Mouse (Mus musculus) embryonic facial prominence, embryonic 14.5 days (tissue): ENCODE measurements around the gene Phc1. TPM values are rescaled to one million over a fixed set of nuclear protein-coding genes. Genes with fewer than 3 reads are reported as not detected.

Experiments used
- ATAC-seq: fragments of 200-750 bp; cut with Nextera tagmentation; 2 replicates; pipeline ENCODE4 v1.8.0; 2017; ENCODE audit warnings: low read depth, moderate number of reproducible peaks, moderate TSS enrichment
- DNase-seq: peaks from one replicate; pipeline ENCODE4 v3.0.0-alpha.2; 2015; ENCODE audit warnings: low spot score
- H3K27ac ChIP-seq: fragments of 300-500 bp; sonication (generic); replicated peaks from 2 replicates; pipeline ENCODE4 v1.5.1; 2014; ENCODE audit warnings: low read depth, mild to moderate bottlenecking, low read length, moderate library complexity
- H3K27me3 ChIP-seq: fragments of 300-500 bp; sonication (generic); replicated peaks from 2 replicates; pipeline ENCODE4 v1.6.1; 2014; ENCODE audit warnings: low read length; ENCODE audit not compliant: control insufficient read depth, insufficient read depth
- H3K36me3 ChIP-seq: fragments of 300-500 bp; sonication (generic); 2 replicates; pipeline ENCODE4 v1.6.1; 2014; ENCODE audit warnings: low read length, mixed read lengths; ENCODE audit not compliant: control insufficient read depth, insufficient read depth
- H3K4me1 ChIP-seq: fragments of 300-500 bp; sonication (generic); 2 replicates; pipeline ENCODE4 v1.6.1; 2014; ENCODE audit warnings: antibody characterized with exemption, low read length; ENCODE audit not compliant: control insufficient read depth, insufficient read depth
- H3K4me2 ChIP-seq: fragments of 300-500 bp; sonication (generic); 2 replicates; pipeline ENCODE4 v1.6.1; 2014; ENCODE audit warnings: low read depth, mild to moderate bottlenecking, low read length, moderate library complexity, mixed read lengths
- H3K4me3 ChIP-seq: fragments of 300-500 bp; sonication (generic); 2 replicates; pipeline ENCODE4 v1.5.1; 2014; ENCODE audit warnings: low read depth, mild to moderate bottlenecking, low read length
- H3K9ac ChIP-seq: fragments of 300-500 bp; sonication (generic); 2 replicates; pipeline ENCODE4 v1.6.1; 2014; ENCODE audit warnings: low read depth, mild to moderate bottlenecking, low read length, moderate library complexity, mixed read lengths
- H3K9me3 ChIP-seq: fragments of 300-500 bp; sonication (generic); 2 replicates; pipeline ENCODE4 v1.6.1; 2016; ENCODE audit warnings: low read length; ENCODE audit not compliant: control insufficient read depth
- WGBS: fragments of 180-500 bp; shearing (Covaris S2); extraction: QIAGEN DNeasy Blood & Tissue Kit; methylation state at CpG from one replicate; pipeline ENCODE4 v1.1.7; 2014; 5-methylcytosine and 5-hydroxymethylcytosine counted together
- polyA plus RNA-seq: library from polyadenylated mRNA; unstranded; fragments of >200 nt; fragmentation: Nextera tagmentation; extraction: Ambion mirVana; gene quantifications from 2 replicates; pipeline ENCODE4 v1.2.1, GENCODE M21; 2014

Gene Phc1
- polyA plus RNA-seq, 1 experiment from 2014 or later, result 20.8 TPM

- Histone ChIP-seq H3K27ac (no peak overlapping the region), H3K4me3 (no peak overlapping the region), H3K36me3 (peaks cover 83% of the 10 kb centered on the region), H3K27me3 (no peaks in the 10 kb centered on the region), H3K9ac (no peak overlapping the region), H3K4me1 (no peaks in the 10 kb centered on the region), H3K4me2 (no peak overlapping the region), H3K9me3 (no peaks in the 10 kb centered on the region)
- ATAC-seq (no peak), DNase-seq (no peak)
- 91% methylated on average over 6 of the region's 6 CpGs for WGBS
Measured at GRCm38 (mm10) chr6:122325361-122325975, 14.9 kb downstream of the Phc1 start.

- WGBS, result 89% methylated on average over 1 of the region's 1 CpGs
- H3K27me3 ChIP-seq, result no peaks in the 10 kb centered on the region
- no peak overlapping the region for H3K4me2 ChIP-seq
- H3K9ac ChIP-seq, result no peak overlapping the region
- H3K4me1 ChIP-seq, result no peaks in the 10 kb centered on the region
- ATAC-seq (no peak), DNase-seq (no peak)
- H3K9me3 ChIP-seq, result no peaks in the 10 kb centered on the region
- no peak overlapping the region for H3K27ac ChIP-seq
- H3K4me3 ChIP-seq, result no peak overlapping the region
- H3K36me3 ChIP-seq, result peaks cover 97% of the 10 kb centered on the region
Measured at GRCm38 (mm10) chr6:122318726-122319125, 21.6 kb downstream of the Phc1 start.

- peak overlapping the region; percentile 70 for H3K4me2 ChIP-seq
- H3K9ac ChIP-seq, result peak overlapping the region; percentile 87
- no peaks in the 10 kb centered on the region for H3K27me3 ChIP-seq
- WGBS, result 53% methylated on average over 5 of the region's 5 CpGs
- peaks cover 24% of the 10 kb centered on the region for H3K36me3 ChIP-seq
- H3K9me3 ChIP-seq, result no peaks in the 10 kb centered on the region
- no peak for DNase-seq
- peaks cover 10% of the 10 kb centered on the region for H3K4me1 ChIP-seq
- ATAC-seq, result no peak
- H3K4me3 ChIP-seq, result peak overlapping the region; percentile 76
- H3K27ac ChIP-seq, result no peak overlapping the region
Measured at GRCm38 (mm10) chr6:122310187-122310820, 30.1 kb downstream of the Phc1 start.

- Histone ChIP-seq H3K4me3 (peak overlapping the region; percentile 76), H3K27ac (peak overlapping the region; percentile 78), H3K9me3 (no peaks in the 10 kb centered on the region), H3K36me3 (peaks cover 16% of the 10 kb centered on the region), H3K4me1 (peaks cover 10% of the 10 kb centered on the region), H3K9ac (peak overlapping the region; percentile 87), H3K27me3 (no peaks in the 10 kb centered on the region), H3K4me2 (peak overlapping the region; percentile 70)
- 6% methylated on average over 11 of the region's 11 CpGs for WGBS
- ATAC-seq (no peak), DNase-seq (no peak)
Measured at GRCm38 (mm10) chr6:122309446-122309960, 30.9 kb downstream of the Phc1 start.

GRCm38 (mm10) chr6:122308505-122309393, 31.6 kb downstream of the Phc1 start, which contains the start of gene M6pr:
Gene M6pr, plus strand, starts transcription at chr6:122308720.
- Histone ChIP-seq H3K4me1 (peaks cover 10% of the 10 kb centered on the region), H3K9ac (peak within 1 kb of the TSS; percentile 87), H3K27ac (peak within 1 kb of the TSS; percentile 78), H3K4me3 (peak within 1 kb of the TSS; percentile 76), H3K9me3 (no peaks in the 10 kb centered on the region), H3K4me2 (peak within 1 kb of the TSS; percentile 70), H3K27me3 (no peaks in the 10 kb centered on the region), H3K36me3 (peaks cover 9% of the 10 kb centered on the region)
- peak; percentile 99 for DNase-seq
- ATAC-seq, result peak; percentile 99
- whole genome bisulfite sequencing, result under 1% methylated on average over 41 of the region's 49 CpGs

- H3K36me3 ChIP-seq, result peaks cover 3% of the 10 kb centered on the region; the same call in 1 of the 2 replicates
- peak; percentile 1; the same call in 1 of the 2 replicates for ATAC-seq
- peak overlapping the region; percentile 29 for H3K4me2 ChIP-seq
- H3K4me1 ChIP-seq, result peaks cover 10% of the 10 kb centered on the region
- H3K27ac ChIP-seq, result peak overlapping the region; percentile 46; the same call in 1 of the 2 replicates
- peak overlapping the region; percentile 19; the same call in 1 of the 2 replicates for H3K9ac ChIP-seq
- no peak for DNase-seq
- H3K27me3 ChIP-seq, result no peaks in the 10 kb centered on the region
- 66% methylated on average over 6 of the region's 6 CpGs for WGBS
- H3K9me3 ChIP-seq, result no peaks in the 10 kb centered on the region
- peak overlapping the region; percentile 76 for H3K4me3 ChIP-seq
Measured at GRCm38 (mm10) chr6:122308136-122308504, 32.2 kb downstream of the Phc1 start.

GRCm38 (mm10) chr6:122306707-122307106, 33.7 kb downstream of the Phc1 start:
- H3K9me3 ChIP-seq, result no peaks in the 10 kb centered on the region
- ATAC-seq (no peak), DNase-seq (no peak)
- no peaks in the 10 kb centered on the region for H3K36me3 ChIP-seq
- H3K9ac ChIP-seq, result no peak overlapping the region
- H3K4me2 ChIP-seq, result no peak overlapping the region
- WGBS, result 89% methylated on average over 4 of the region's 4 CpGs
- no peak overlapping the region for H3K4me3 ChIP-seq
- peaks cover 10% of the 10 kb centered on the region for H3K4me1 ChIP-seq
- H3K27ac ChIP-seq, result no peak overlapping the region
- no peaks in the 10 kb centered on the region for H3K27me3 ChIP-seq

GRCm38 (mm10) chr6:122304790-122305555, 35.4 kb downstream of the Phc1 start:
- DNase-seq (no peak), ATAC-seq (no peak)
- no peak overlapping the region for H3K4me3 ChIP-seq
- no peak overlapping the region for H3K27ac ChIP-seq
- H3K27me3 ChIP-seq, result no peaks in the 10 kb centered on the region
- H3K36me3 ChIP-seq, result no peaks in the 10 kb centered on the region
- peaks cover 5% of the 10 kb centered on the region for H3K4me1 ChIP-seq
- no peak overlapping the region for H3K4me2 ChIP-seq
- 79% methylated on average over 12 of the region's 12 CpGs for WGBS
- no peaks in the 10 kb centered on the region for H3K9me3 ChIP-seq
- H3K9ac ChIP-seq, result no peak overlapping the region
